Mouse (Mus musculus) kidney, adult 2 months (tissue): ENCODE results near the gene Hes6. TPM values are rescaled to one million over a fixed set of nuclear protein-coding genes. Genes with fewer than 3 reads are reported as not detected.

Experiments used
- DNase-seq: peaks from one replicate; pipeline ENCODE4 v3.0.0; 2021
- H3K27ac ChIP-seq: fragments of 200-500 bp; 2 replicates; pipeline ENCODE4 v1.5.1; 2012; ENCODE audit warnings: low read depth, low read length, control low read depth, inconsistent platforms; ENCODE audit not compliant: insufficient read depth
- H3K27me3 ChIP-seq: fragments of 200-500 bp; replicated peaks from 2 replicates; pipeline ENCODE4 v1.6.1; 2012; ENCODE audit warnings: mild to moderate bottlenecking, moderate library complexity, low read length, inconsistent platforms; ENCODE audit not compliant: control insufficient read depth, insufficient read depth
- H3K36me3 ChIP-seq: fragments of 200-500 bp; 2 replicates; pipeline ENCODE4 v1.6.1; 2012; ENCODE audit warnings: mild to moderate bottlenecking, moderate library complexity, low read length, inconsistent platforms; ENCODE audit not compliant: control insufficient read depth, insufficient read depth
- H3K4me1 ChIP-seq: fragments of 200-500 bp; 2 replicates; pipeline ENCODE4 v1.6.1; 2011; ENCODE audit warnings: low read length; ENCODE audit not compliant: control insufficient read depth, insufficient read depth
- H3K4me3 ChIP-seq: fragments of 200-500 bp; 2 replicates; pipeline ENCODE4 v1.5.1; 2011; ENCODE audit warnings: mild to moderate bottlenecking, low read depth, low read length, control low read depth; ENCODE audit not compliant: insufficient read depth
- CTCF ChIP-seq: fragments of 200-500 bp; conservative IDR thresholded peaks from 2 replicates; pipeline ENCODE4 v1.5.1; 2011; ENCODE audit warnings: low read depth, mild to moderate bottlenecking, control low read depth, low read length, moderate library complexity, mixed read lengths; ENCODE audit not compliant: insufficient read depth, insufficient read length
- POLR2A ChIP-seq: fragments of 200-500 bp; IDR thresholded peaks from one replicate; pipeline ENCODE4 v1.6.1; 2011; ENCODE audit warnings: low read depth, low read length, control low read depth
- WGBS: fragments of 180-500 bp; shearing (Covaris S2); methylation state at CpG from one replicate; pipeline ENCODE4 v1.1.7; 2018; 5-methylcytosine and 5-hydroxymethylcytosine counted together
- polyA plus RNA-seq: library from polyadenylated mRNA; depleted of rRNA; stranded (reverse); fragments of >200 nt; gene quantifications from 2 replicates; pipeline ENCODE4 v1.2.3, GENCODE M21; 2012

Gene Hes6
- polyA plus RNA-seq, 1 experiment: 64.1 TPM

DNA sequence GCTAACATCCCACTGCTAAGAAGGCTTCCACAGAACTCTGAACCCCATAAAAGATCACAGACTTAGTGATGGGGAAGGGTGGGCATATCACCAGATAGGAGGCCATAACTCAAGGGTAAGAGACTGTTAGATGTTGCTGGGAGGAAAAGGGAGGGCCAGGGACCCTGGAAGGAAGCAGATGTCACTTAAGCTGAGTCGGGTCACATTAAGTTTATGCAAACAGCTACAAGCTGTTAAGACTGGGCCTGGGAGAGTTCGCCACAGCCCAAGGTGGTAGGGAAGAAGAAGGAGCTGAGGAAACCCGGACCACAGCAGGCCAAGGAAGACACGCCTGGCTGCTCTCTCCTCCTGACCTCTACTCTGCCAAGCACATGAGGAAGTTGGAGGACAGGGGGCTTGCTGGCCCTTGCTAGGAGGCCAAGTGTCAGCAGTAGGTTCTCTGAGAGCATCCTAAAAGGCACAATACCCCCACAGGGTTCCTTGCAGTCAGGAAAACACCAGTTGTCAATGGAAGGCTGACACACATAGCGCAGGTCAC, 37.8 kb upstream of the Hes6 start:
- peak; percentile 58 for DNase-seq
- peaks cover 58% of the 10 kb centered on the region for H3K4me1 ChIP-seq
- 0 out of 2 replicates have a peak, but pooled peaks cover 1% of the 10 kb centered on the region for H3K36me3 ChIP-seq
- no peaks in the 10 kb centered on the region for H3K27me3 ChIP-seq
- peak overlapping the region; percentile 54 for H3K27ac ChIP-seq
- 31% methylated on average over 5 of the region's 5 CpGs for WGBS
- TF ChIP-seq CTCF (no peak), POLR2A (no peak)
- H3K4me3 ChIP-seq: no peak overlapping the region

DNA sequence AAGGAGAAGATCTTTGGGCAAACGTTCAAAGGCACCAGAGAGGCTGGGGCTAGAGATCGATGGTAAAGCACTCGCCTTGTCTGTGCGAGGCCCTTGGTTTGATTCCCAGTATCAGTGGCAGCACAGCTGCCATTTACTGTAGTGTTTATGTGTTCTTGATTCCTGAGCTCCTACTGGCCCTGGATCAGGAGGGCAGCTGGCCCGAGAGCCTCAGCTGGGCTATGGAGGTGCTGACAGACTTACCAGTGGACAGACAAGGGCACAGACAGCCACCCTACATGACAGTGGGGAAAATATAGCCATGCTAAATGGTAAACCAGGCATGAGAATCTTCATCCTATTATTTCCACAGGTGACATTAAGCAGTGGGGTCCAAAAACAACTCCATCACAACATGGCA, 37.0 kb upstream of the Hes6 start:
- no peak for DNase-seq
- WGBS: 82% methylated on average over 5 of the region's 5 CpGs
- H3K36me3 ChIP-seq: 0 out of 2 replicates have a peak, but pooled peaks cover 1% of the 10 kb centered on the region
- H3K4me3 ChIP-seq: no peak overlapping the region
- TF ChIP-seq POLR2A: no peak
- TF ChIP-seq CTCF: no peak
- peaks cover 58% of the 10 kb centered on the region for H3K4me1 ChIP-seq
- H3K27ac ChIP-seq: no peak overlapping the region
- no peaks in the 10 kb centered on the region for H3K27me3 ChIP-seq

DNA sequence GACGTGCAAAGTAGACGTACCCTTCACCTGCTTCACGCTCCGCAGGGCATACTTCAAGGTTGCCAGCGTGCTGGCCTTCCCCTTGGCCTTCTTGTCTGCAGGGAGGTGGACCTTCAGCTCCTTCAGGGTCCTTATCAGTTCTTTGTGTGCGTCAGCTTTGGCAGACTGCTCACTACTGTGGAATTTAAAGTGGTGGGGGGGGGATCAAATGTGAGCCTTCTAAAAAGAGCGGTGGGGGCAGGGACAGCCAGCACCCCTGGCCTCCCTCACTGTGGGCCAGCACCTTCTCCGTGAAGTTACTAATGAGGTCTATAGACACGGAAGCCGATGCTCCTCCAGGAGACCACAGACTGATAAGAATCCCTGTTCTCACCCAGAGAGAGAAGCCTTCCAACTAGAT, 34.9 kb upstream of the Hes6 start:
- TF ChIP-seq CTCF (no peak), POLR2A (no peak)
- H3K27ac ChIP-seq: 0 out of 2 replicates have a peak overlapping the region, but pooled peaks have one; percentile 18
- no peaks in the 10 kb centered on the region for H3K27me3 ChIP-seq
- WGBS: 62% methylated on average over 10 of the region's 10 CpGs
- no peak for DNase-seq
- H3K36me3 ChIP-seq: 0 out of 2 replicates have a peak, but pooled peaks cover 1% of the 10 kb centered on the region
- no peak overlapping the region for H3K4me3 ChIP-seq
- peaks cover 51% of the 10 kb centered on the region for H3K4me1 ChIP-seq

DNA sequence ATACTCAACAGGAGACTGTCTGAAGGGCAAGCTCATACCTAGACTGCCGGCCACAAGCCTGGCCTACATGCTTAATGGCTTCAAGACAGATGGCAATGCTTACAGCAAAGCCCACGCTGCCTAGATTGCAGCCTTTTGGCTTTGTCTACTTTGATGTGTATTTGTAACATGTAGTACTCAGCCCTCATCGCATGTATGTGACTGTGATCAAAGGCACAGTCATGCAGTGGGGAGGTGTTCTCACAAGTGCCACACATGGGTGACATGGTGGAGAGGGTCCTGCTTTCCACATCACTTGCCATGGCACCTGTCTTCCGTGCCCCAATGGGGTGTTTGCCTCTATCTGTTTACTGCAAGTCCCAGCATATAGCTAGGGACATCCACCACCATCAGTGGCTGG, 32.7 kb upstream of the Hes6 start:
- 0 out of 2 replicates have a peak, but pooled peaks cover 1% of the 10 kb centered on the region for H3K36me3 ChIP-seq
- TF ChIP-seq POLR2A (no peak), CTCF (no peak)
- no peak overlapping the region for H3K4me3 ChIP-seq
- DNase-seq: no peak
- WGBS: 71% methylated on average over 4 of the region's 4 CpGs
- H3K27me3 ChIP-seq: no peaks in the 10 kb centered on the region
- peak overlapping the region; percentile 80 for H3K27ac ChIP-seq
- peaks cover 40% of the 10 kb centered on the region for H3K4me1 ChIP-seq

DNA sequence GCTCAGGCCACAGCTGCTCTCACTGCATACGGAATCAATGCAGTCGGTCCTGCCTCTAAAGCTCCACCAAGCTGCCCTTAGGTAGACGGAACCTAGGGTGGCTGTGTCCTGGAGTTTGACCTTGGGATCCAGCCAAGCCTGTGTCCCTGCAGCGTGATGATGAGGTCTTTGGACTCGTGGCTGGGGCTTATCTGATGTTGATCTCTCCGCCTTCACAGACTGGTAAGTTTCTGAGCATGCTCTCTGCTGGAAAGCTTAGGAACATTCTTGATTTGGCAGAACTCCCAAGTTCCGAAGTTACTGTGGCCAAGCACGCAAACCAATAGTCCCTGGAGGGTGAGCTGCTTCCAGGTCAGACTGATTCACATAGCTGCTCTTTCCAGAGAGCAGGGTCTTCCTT, 32.2 kb upstream of the Hes6 start:
- no peak for TF ChIP-seq POLR2A
- 0 out of 2 replicates have a peak, but pooled peaks have one; percentile 9 for TF ChIP-seq CTCF
- peaks cover 37% of the 10 kb centered on the region for H3K4me1 ChIP-seq
- WGBS: 12% methylated on average over 8 of the region's 8 CpGs
- H3K36me3 ChIP-seq: 0 out of 2 replicates have a peak, but pooled peaks cover 1% of the 10 kb centered on the region
- no peak overlapping the region for H3K4me3 ChIP-seq
- DNase-seq: peak; percentile 98
- no peaks in the 10 kb centered on the region for H3K27me3 ChIP-seq
- peak overlapping the region; percentile 80 for H3K27ac ChIP-seq

DNA sequence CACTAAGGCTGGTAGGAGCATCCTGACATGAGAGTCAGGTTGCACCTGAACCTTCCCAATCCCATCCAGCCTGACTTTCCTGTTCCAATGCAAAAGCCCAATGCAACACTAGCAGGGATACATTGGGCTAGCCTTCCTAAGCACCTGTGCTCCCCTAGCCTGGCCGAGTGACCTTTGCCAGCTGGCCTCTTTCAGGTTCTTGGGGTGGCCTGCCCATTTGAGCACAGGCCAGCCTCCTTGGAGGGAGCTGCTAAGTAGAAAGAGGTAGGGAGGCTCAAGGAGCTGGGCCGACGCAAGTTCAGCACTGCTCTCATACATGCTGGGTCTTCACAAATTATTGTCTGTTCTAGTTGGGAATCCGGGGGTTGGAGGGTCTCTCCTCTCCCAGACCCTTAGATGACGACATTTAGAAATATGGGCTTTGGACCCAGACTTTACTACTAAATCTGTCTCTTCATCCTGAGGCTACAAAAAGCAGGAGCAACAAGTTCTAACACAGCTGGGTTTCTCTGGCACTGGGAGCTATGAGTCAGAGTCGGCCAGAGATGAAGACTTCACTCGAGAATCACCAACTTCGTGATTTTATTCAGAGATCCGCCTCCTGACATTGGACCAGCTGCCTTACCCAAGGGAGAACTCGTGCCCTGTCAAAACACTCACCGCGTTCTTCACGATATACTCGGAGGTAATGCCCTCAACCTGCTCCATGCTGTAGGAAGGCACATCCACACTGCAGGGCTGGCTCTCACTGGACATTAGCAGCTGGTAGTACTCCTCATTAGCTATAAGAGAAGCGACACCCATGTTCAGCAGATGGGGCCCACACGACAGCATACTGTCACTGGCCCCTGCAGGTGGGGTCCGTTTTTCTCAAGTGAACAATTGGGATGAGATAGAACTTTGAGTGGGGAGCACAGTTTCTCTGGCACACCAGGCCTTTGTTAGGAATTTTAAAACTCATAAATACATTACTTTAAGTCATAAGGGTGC, 31.3 kb upstream of the Hes6 start:
- H3K27ac ChIP-seq: peak overlapping the region; percentile 62
- 77% methylated on average over 17 of the region's 17 CpGs for WGBS
- peaks cover 42% of the 10 kb centered on the region for H3K4me1 ChIP-seq
- H3K36me3 ChIP-seq: 0 out of 2 replicates have a peak, but pooled peaks cover 1% of the 10 kb centered on the region
- DNase-seq: no peak
- H3K27me3 ChIP-seq: no peaks in the 10 kb centered on the region
- no peak for TF ChIP-seq CTCF
- TF ChIP-seq POLR2A: no peak
- no peak overlapping the region for H3K4me3 ChIP-seq
